Mouse (Mus musculus): ENCODE data around the gene Wfikkn1. TPM values are rescaled to one million over a fixed set of nuclear protein-coding genes. Genes with fewer than 3 reads are reported as not detected.
A peak's percentile ranks its signal among the peaks of the same experiment; 100 is the strongest.

Wfikkn1 gene
- total RNA-seq, 2 experiments from 2014 or later, result 1.3 to 2.2 TPM

DNA sequence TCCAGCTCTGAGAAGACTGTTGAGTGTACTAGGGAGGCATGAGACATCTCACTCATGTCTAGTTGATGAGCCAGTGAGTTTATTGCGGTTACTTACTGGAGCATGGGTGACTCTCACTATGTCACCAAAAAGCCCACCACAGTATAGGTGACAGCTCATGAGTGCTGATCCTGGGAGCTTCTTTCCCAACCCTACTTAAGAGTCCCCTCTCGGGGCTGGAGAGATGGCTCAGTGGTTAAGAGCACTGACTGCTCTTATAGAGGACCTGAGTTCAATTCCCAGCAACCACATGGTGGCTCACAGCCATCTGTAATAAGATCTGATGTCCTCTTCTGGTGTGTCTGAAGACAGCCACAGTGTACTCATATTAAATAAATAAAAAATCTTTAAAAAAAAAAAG lies 10.7 kb downstream of the Wfikkn1 start:
- intact Hi-C loops (cut with DNase I), result no loop called here
- DNase-seq, result no peak

DNA sequence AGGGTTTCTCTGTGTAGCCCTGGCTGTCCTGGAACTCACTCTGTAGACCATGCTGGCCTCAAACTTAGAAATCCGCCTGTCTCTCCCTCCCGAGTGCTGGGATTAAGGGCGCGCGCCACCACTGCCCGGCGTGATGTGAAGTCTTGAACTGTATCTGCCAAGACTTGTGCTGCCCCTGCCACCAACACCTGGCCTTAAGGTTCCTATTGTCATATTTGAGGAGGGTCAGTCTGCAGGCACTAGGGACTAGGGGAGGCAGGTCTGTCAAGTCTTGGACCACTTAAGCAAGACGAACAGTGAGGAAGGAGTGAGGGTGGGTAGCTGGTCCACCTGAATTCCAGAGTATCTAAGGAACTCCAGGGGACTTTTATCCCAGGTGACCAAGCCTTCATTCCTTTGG lies 11.2 kb downstream of the Wfikkn1 start:
- intact Hi-C loops (cut with DNase I), result no loop called here
- no peak for DNase-seq

DNA sequence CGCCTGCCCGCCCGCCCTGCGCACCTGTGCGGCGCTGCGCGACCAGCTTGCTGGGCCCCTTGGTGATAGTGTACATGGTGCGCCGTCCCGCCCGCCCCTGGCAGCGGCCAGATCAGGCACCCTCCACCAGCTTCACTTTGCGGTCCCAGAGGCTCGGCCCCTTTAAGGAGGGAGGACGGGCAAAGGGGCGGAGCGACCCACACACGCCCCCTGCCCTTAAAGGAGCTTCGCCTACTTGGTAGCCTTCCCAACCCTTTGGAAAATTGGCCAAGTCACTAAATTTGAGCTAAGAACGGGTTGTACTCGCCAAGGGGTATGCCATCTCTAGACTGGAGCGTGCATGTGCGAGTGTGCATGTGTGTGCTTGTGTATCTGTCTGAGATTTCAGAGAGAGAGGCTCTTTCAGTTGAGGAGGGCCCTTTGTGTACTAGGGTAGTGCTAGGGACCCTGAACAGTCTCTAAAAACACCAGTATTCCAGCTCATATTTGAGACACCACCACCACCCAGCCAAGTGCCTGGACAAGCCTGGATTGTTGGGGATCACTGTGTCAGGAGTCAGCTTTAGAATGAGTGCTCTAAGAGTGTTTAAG lies 12.0 kb downstream of the Wfikkn1 start, which contains the start of gene Mcrip2:
TSS of gene Mcrip2 (minus strand) at position 164 of the 591 bp plus-strand sequence.
- intact Hi-C loops (cut with DNase I), result no loop called here
- peak; percentile 79 for DNase-seq

DNA sequence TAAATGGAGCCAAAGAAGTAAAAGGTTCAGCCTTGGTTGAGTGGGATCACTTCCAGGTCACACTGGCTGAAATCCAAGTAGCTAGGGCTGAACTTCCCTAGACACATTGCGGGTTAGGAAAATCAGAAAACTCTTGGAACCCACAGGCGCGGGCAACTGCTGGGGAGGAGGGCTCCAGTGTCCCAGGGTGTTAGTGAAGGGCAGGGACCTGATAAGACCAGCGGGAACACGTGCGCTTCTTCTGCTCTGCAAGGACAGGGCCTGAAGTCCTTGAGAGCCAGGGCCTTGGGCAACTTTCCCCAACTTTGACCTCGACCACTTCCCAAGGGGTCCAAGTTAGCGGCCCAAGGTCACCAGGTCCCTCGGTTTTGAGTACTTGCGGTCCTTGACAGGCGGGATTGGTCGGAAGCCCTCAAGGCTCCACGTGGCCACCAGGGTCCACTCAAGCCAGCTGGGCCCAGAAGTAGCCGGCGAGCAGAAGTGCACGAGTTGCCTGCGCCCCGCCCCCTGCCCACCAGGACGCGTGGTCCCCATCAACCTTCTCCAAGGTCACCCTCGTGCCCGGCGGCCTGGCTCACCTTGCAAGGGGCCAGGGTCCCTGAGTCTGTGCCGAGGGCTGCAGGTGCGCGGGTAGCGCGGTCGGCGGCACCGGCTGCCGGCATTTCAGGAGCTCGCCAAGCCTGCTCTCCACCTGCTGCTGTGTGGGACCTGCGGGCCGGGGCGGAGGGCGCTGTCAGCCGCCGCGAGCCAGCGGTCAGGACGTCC lies 12.6 kb downstream of the Wfikkn1 start:
- intact Hi-C loops (cut with DNase I), result no loop called here
- DNase-seq, result no peak

DNA sequence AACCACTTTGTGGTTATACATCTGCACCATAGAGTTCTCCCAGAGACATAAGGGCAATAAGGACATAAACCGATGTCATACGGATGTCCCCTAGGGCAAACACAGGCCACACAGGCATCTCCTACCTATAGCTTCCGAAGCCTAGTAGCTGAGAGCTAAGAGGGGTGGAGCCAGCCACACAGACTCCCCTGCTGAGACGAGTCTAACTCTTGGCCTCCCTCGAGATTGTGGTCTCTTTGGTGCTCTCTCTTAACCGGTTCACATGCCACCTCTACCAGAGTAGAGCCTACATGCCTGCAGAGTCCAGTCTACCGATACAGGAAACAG lies 13.2 kb downstream of the Wfikkn1 start:
- intact Hi-C loops (cut with DNase I), result no loop called here
- no peak for DNase-seq

DNA sequence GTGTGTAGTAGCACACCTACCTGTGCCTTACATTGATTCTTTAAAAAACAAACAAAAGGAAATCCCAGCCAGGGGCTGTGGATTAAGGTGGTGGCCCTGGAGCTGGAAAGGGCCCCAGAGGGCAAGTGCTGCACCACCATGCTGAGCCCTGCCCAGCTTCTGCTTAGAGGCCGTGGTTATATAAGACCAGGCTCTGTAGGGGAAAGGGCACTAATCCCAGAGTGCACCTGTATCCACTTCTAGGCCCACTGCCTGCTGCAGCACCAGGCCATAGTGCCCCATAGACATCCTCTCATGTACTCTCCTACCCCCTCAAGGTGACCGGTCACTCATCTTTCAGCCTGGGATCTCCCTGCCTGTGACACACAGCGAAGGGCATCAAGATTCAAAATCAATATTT lies 14.5 kb downstream of the Wfikkn1 start:
- DNase-seq, result no peak
- intact Hi-C loops (cut with DNase I), result no loop called here

DNA sequence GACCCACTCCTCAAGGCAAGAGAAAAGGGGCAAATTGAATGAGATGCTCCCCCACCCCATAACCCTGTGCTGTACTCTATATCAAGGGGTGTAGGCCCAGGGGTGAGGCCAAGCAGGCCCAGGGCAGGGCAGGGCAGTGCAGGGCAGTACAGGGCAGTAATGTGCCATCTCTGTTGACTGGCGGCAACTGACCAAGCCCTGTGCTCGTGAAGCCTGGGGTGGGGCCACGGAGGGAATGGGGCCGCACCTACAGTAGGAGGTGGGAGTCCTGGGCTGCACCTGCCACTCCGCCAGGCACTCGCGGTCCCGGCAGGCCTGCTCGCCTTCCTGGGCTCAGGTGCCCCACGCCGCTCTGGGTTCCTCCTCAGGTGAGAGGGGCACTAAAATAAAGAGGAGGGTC lies 15.4 kb downstream of the Wfikkn1 start:
- DNase-seq, result no peak
- intact Hi-C loops (cut with DNase I), result no loop called here

DNA sequence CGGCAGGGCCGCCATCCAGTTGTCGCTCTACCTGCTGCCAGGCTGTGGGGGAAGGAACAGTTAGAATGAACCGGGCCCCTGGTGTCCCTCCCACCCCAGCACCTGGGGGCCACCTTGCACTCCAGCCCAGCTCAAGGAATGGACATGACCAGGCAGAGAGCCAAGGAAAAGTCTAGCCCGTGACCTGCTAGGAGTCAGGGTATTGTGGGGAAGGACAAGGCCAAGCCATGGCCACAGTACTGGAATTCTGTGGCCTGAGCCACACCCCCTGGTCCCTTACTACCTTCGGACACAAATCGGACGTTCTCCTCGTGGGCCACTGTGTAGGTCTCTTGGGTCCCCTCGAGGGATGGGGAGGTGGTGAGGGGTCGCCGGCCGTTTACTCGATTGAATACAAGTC lies 16.3 kb downstream of the Wfikkn1 start:
- intact Hi-C loops (cut with DNase I), result no loop called here
- DNase-seq, result no peak

DNA sequence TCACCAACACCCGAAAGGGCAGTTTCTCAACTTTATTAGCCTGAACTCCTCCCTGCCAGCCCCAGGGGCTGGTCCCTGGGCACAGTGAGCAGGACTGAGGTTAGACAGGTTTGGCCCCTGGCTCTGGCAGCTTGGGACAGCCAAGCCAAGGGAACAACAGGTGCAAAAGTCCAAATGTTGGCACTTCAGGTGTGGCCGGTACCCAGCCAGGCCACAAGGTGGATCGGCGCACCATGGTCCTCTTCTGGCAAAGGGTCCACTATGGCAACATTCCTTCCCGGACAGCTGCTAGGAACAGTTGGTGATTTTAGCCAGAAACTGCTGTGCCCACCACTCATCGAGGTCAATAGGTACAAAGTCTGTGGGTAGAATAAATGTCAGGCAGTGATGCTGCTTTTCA lies 17.0 kb downstream of the Wfikkn1 start:
- intact Hi-C loops (cut with DNase I), result no loop called here
- no peak for DNase-seq

DNA sequence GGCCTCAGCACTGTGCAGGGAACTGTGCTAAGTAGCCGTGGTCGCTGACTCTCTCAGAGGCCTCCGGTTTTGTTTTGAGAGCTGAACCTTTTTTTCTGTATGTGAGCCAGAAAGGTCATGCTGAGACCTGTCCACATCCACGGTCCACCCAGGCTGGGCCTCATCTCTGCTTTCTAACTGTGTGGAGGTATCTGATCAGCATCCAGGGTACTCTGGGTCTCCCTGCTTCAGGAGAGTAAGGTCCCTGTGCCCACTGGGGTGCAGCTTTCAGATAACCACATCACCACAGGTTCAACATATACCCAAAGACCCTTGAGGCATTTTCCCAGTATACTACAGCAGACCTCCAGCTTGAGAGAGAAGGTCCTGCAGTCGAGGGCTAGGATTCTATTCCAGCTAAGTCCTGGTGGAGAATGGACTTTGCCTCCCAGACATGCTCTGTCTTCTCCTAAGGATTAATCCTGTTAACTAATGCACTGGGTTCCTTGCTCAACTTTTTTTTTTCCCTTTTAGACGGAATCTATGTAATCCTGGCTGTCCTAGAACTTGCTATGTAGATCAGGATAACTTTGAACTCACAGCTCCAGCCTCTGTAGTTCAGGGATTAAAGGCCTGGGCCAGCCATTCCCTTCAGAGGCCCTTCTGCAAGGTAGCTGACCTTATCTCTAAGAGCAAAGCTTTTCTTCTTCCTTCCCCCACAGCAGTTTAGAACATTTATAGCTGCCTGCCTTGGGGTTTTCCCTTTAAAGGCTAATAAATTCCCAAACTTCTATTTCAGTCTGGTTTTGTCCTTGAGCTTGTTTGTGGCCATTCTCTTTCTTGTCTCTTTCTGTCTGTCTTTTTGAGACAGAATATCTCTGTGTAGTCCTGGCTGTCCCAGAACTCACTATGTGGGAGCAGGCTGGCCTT lies 18.7 kb downstream of the Wfikkn1 start:
- intact Hi-C loops (cut with DNase I), result no loop called here
- DNase-seq, result no peak

DNA sequence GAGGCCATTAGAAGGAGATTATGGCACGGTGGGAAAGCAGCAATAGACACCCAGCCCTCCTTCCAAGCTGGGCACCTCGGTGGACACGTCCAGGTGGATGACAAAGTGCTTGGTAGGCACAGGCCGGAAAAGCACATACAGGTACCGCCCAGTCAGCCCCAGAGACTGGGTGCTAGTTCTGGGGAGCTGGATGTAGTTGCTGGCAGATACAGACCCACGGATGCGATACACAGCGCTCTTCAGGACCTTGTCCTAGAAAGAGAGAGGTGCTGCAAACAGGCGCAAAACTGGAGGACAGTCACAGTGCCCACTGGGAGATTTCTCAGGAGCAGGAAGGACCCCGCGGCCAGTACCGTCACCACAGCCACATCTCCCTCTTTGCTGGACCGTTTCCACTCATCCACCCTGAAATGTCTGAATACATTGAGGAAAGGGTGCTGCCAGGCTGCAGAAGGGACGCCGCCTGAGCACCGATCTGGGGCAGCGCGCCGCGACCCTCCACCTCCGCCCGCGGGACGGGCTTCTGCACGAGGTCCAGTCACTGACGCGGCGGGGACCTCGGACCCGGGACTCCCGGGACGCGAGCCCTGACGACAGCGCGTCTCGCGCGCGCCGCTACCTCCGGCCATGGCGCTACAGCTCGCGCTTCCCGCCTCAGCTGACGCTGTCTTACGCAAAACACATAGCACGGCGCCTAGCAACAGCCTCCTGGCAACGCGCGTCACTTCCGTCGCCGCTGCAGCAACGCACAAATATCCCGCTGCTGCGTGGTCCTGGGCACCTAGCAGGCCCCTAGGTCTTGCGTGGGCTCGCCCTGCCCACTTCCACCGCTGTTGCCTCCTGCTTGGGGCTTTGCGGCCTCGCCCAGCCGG lies 19.6 kb downstream of the Wfikkn1 start, which contains the start of gene Wdr90:
TSS of gene Wdr90 (minus strand) at position 670 of the 872 bp plus-strand sequence.
- intact Hi-C loops (cut with DNase I), result no loop called here
- peak; percentile 90 for DNase-seq

DNA sequence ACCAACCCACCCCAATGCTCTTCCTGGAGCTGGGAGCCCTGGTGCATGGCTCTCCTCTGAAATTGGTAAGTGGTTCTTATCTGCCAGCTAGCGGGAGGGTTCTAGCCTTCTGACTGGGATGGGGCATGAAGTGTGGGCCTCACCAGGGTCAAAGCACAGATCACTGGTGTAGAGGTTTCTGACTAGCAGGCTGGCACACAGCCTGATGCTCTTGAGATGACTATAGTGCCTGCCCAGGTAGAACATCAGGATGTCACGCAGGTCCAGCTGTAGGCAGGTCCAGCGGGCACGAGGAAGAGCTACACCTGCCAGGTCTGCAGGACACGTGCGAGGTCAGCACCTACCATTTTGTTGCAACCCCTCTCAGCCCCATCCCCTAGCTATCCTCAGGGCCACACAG lies 20.4 kb downstream of the Wfikkn1 start:
- intact Hi-C loops (cut with DNase I), result no loop called here
- no peak for DNase-seq

DNA sequence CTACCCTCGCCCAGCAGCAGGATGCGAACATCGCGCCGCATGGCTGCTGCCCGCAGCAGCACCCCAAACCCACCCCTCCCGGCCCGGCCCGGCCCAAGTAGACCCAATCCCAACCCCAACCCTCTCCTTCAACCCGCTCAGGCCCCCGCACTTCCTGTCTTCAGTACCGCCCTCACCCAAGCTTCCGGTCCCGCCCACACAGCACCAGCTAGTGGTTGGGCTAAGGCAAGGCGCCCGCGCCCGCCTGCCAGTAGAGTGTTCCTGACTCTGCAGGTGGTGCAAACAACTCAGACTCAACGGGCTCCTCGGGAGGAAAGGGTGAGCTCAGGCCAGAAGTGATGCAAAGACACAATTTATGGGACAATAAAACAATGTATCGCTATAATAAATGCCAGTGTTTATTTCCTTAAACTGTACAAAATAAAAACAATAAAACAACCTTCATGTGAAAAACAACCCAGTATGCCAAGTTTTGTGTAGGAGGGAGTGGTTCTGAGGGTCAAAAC lies 36.2 kb downstream of the Wfikkn1 start, which contains the start of gene Rhot2:
TSS of gene Rhot2 (minus strand) at position 456 of the 506 bp plus-strand sequence.
- peak; percentile 95 for DNase-seq
- intact Hi-C loops (cut with DNase I), result no loop called here

DNA sequence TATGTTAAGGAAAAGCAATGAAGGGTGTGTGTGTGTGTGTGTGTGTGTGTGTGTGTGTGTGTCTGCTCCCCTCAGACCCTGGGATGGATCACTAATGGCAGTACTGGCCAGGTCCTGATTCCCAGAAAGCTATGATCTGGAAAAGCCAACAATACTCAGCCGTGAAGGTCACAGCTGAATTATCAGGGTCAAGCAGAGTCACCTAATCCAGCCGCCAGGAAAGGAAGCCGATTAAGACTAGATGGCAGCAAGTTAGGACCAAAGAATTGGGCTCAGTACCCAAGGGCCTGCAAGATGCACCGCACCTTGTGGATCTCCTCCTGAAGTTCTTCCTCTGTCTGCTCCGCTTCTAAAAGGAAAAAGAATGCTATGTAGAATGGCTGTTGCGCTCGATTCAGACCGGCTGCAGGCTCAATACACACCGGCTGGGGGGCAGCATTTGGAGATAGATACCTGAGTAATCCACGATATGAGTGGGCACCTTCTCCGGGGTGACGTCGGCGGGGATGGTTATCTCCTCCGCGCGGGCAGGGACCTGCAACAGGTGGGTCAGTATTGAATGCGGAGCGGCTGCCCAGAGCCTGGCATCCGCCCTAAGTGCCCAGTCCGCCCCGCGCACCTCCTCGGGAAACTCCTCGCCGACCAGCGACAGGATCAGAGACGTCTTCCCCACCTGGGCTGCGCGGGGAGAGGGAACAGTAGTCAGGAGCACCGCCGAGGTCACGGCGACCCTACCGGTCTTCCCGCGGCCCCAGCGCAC lies 36.8 kb downstream of the Wfikkn1 start:
- DNase-seq, result no peak
- intact Hi-C loops (cut with DNase I), result no loop called here

DNA sequence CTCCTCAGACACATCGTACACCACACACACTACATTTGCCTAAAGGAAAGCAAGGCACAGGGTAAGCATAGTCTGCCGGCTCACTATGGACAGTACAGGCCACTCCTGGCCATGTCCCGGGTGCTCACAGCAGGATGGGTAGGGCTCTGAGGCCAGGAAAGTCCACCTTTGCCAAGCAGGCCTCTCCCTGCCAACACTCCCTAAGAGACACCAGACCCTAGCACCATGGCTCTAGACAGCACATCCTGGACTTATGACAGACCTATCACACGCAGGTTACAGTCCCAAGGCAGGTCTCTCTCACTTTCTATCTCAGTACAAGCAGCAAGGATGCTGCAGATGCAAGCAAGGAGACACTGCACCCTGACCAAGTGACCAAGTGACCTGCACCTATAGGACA lies 37.5 kb downstream of the Wfikkn1 start:
- intact Hi-C loops (cut with DNase I), result no loop called here

DNA sequence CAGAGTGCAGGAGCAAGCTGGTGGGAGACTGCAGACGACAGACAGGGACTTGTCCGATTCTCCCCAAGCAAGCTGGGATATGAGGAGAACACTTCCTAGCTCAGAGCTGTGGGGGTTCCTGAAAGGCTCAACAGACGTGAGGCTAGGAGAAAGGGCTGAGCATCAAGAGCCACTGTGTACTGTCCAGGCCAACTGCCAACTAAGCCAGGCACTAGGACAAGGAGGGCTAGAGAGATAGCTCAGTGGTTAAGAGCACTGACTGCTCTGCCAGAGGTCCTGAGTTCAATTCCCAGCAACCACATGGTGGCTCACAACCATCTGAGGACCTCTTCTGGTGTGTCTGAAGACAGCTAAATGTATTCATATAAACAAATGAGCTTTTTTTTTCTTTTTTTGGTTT lies 38.1 kb downstream of the Wfikkn1 start:
- intact Hi-C loops (cut with DNase I), result no loop called here

More for the DNA sequence above, 37.5 kb downstream of the Wfikkn1 start:
- DNase-seq, result no peak

DNA sequence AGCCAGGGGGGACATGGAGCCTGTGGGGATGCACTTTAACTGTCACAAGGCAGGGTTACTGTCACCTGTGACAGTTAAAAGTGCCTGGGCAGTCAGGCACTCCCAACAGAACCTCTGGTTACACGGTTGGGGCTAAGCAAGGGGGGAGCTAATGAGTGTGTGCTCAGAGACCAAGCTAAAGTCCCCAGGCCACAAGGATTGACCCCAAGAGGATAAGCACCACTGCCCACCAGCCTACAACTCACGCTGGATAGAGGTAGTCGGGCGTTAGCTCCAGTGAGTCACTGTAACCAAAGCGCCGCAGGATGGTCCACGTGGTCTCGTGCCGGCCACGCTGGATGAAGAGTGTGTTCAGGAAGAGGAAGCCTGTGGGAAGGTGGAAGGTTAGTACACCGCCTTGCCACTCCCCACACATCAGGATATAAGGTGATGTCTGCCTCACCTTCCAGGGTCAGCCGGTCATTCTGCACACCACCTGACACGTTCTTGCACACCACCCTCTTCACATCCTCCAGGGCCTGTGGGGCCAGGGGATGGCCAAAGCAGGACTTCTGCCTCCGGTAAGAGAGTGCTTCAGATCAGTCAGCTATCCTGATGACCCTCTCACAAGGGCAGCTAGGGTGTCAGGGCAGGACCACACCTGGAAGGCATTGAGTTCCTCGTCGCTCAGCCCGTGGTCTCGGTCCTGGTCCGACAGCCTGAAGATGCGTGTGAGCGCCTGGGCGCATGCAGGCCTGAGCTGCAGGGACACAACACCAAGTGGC lies 39.4 kb downstream of the Wfikkn1 start, which contains the start of gene Gm20683:
TSS of gene Gm20683 (minus strand) at position 647 of the 764 bp plus-strand sequence.
- DNase-seq, result no peak
- intact Hi-C loops (cut with DNase I), result no loop called here

More for the DNA sequence above, 38.1 kb downstream of the Wfikkn1 start:
- no peak for DNase-seq

DNA sequence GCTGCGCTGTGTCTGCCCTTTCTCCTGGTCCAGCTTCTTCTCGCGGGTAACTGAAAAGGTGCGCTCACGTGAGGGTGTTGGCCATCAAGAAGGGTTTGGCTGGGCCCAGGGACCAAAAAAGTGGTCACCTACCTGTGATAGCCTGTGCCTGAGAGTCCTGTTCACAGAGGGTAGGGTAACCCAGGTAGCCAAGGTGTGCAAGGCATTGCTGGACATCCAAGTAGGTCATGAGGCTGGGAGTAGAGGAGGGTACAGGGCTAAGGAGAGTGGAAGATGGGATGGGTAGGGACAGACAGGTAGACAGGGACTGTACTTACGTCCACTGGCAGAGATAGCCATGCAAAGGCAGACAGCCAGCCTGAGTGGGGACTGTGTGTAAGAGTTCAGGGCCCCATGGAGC lies 40.1 kb downstream of the Wfikkn1 start:
- DNase-seq, result no peak
- intact Hi-C loops (cut with DNase I), result no loop called here
